Mouse (Mus musculus) adrenal gland, adult (tissue): ENCODE measurements at regions not wholly inside any gene's neighbourhood (a gene's known extent, or its start where the extent isn't known, plus 50 kb on each side); places are given as distances from the start of the nearest gene placed in this dataset.

Source experiments
- DNase-seq, 2 experiments: peaks; one replicate each; pipeline ENCODE4 v3.0.0; 2022 to 2023; ENCODE audit warnings: low spot score in 1 of 2; ENCODE audit not compliant: inconsistent age in 2 of 2

- peak in 1 of 2 experiments; percentile 60 for DNase-seq
Observed at GRCm38 (mm10) chr6:93065366-93065765, 122.1 kb upstream of the Adamts9 start.

- peak; percentile 56 to 62 for DNase-seq
Observed at GRCm38 (mm10) chr6:93064366-93064765, 121.1 kb upstream of the Adamts9 start.

- no peak for DNase-seq
Observed at GRCm38 (mm10) chr6:93061741-93062140, 118.4 kb upstream of the Adamts9 start.

GRCm38 (mm10) chr6:93045524-93045923, 102.2 kb upstream of the Adamts9 start:
- no peak for DNase-seq

- peak in 1 of 2 experiments; percentile 63 for DNase-seq
Observed at GRCm38 (mm10) chr6:93041041-93041440, 97.7 kb upstream of the Adamts9 start.

- peak in 1 of 2 experiments; percentile 43 for DNase-seq
Observed at GRCm38 (mm10) chr6:93031812-93032330, 88.6 kb upstream of the Adamts9 start.

- peak; percentile 24 to 75 for DNase-seq
Observed at GRCm38 (mm10) chr6:93026068-93027022, 83.1 kb upstream of the Adamts9 start.

- DNase-seq = peak in 1 of 2 experiments; percentile 53
Observed at GRCm38 (mm10) chr6:93014534-93014933, 71.2 kb upstream of the Adamts9 start.

- no peak for DNase-seq
Observed at GRCm38 (mm10) chr6:93011906-93012305, 68.6 kb upstream of the Adamts9 start.

- DNase-seq = peak; percentile 70 to 90
Observed at GRCm38 (mm10) chr6:93004587-93005240, 61.4 kb upstream of the Adamts9 start.

GRCm38 (mm10) chr6:93003812-93004211, 60.5 kb upstream of the Adamts9 start:
- peak in 1 of 2 experiments; percentile 44 for DNase-seq

- DNase-seq = no peak
Observed at GRCm38 (mm10) chr6:92993647-92994046, 50.4 kb upstream of the Adamts9 start.
